Mouse (Mus musculus): Measurements from ENCODE around the gene Zfp219.

Zfp219 gene

DNA sequence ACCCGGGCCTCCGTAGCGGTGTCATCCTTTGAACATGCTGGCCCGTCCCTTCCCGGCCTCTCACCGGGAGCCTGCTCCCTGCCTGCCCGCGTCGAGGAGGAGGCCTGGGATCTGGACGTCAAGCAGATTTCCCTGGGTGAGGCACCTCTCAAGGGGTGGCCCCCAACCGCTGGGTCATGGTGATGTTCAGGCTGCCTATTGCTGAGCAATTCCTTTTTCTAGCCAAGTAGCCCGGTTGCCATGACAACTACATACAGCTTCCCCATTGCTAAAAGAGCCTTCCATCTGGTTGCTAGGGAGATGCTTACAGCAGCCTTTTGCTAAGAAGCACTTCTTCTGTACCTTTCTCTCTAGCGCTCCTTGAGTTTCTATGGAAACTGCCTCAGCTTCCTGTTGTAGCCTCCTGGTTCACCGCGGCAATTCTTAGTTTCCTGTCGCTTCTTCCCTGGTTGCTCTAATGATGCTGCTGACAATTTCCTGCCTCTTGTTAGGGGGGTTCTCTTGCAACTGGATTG lies 16.5 kb downstream of the Zfp219 start:
- peak; percentile 76 for DNase-seq (ENCODE audit: low read depth, low spot score)

DNA sequence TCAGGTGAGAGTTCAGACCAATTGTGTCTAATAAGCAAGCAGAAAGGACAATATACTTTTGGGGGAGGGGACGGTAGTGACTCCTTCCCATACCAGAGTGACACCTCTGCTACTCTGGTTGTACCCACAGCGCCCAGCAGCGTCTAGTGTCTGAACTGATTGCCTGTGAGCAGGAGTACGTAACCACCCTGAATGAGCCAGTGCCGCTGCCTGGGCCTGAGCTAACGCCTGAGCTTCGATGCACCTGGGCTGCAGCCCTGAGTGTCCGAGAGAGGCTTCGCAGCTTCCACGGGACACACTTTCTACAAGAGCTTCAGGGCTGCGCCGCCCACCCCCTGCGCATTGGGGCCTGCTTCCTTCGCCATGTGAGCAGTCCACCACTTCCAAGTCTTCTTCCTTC lies 23.1 kb downstream of the Zfp219 start:
- DNase-seq (ENCODE audit: low read depth, low spot score), result no peak

DNA sequence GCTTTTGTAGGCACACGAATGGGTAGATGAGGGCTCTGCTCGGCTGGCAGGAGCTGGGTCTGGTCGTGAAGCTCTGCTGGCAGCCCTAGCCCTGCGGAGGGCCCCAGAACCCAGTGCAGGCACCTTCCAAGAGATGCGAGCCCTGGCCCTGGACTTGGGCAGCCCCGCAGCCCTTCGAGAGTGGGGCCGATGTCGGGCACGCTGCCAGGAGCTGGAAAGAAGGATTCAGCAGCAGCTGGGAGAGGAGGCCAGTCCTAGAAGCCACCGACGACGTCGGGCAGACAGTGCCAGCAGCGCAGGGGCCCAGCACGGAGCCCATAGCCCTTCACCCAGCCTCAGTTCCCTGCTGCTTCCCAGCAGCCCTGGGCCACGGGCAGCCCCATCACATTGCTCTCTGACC lies 23.7 kb downstream of the Zfp219 start:
- no peak for DNase-seq (ENCODE audit: low read depth, low spot score)

DNA sequence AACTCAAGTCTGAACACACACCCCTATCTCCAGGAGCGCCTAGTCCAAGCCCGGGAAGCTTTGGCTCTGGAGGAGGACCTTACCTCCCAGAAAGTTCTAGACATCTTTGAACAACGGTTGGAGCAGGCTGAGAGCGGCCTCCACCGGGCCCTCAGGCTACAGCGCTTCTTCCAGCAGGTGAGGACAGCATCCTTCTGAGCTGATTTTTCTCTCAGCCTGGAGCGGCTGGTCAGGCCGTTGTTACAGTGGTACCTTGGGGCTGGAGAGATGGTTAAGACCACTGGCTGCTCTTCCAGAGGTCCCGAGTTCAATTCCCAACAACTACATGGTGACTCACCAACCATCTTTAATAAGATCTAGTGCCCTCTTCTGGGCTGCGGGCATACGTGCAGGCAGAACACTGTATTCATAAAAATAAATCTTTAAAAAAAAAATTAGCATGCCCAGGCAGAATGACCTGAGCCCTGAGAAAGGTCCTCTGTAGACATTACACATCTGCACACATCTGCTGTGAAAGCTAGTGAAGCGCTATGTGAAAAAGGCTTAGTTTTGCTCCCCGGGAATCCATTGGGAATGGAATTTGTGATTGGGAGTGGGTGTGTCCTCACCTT lies 24.2 kb downstream of the Zfp219 start:
- DNase-seq (ENCODE audit: low read depth, low spot score), result peak; percentile 37

DNA sequence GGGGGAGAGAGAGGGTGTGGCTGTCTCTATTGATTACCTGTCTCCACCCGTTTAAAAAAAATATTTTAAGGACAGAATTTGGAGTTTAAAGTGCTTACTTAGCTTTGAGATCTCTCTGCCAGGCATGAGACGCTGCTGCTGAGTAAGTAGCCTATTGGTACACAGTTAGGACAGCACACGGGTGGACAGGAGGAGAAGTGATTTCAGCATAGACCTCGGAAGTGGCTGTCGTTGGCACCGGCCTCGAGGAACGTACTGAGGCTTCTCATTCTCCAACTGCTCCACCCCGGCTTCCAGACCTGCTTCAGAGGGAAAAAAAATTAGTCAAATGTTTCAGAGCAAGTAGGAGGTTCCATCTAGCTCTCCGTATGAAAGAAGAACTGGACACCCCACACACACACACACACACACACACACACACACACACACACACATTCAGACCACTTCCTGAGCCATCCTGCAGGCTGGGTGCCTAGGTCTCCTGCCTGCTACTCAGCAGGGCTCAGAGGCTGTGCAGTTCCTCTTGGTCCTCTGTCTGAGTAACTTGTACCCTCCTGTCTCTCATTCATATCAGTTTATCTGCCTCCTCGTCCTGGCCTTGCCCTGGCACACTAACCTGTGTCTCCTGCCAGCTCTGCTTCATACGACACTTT lies 25.2 kb downstream of the Zfp219 start:
- DNase-seq (ENCODE audit: low read depth, low spot score), result no peak

DNA sequence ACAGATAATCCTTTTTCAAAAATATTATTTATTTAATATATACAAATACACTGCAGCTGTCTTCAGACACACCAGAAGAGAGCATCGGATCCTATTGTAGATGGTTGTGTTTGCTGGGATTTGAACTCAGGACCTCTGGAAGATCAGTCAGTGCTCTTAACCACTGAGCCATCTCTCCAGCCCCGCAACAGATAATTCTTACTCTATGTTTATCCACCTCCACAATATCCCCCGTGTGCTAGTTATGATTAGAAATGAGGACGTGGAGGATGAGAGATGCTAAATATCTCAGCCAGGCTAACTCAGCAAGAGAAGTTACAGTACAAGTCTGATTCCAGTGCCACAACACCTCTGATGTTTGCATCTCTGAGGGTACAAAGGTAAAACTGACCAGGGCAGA lies 26.1 kb downstream of the Zfp219 start:
- DNase-seq (ENCODE audit: low read depth, low spot score), result no peak

DNA sequence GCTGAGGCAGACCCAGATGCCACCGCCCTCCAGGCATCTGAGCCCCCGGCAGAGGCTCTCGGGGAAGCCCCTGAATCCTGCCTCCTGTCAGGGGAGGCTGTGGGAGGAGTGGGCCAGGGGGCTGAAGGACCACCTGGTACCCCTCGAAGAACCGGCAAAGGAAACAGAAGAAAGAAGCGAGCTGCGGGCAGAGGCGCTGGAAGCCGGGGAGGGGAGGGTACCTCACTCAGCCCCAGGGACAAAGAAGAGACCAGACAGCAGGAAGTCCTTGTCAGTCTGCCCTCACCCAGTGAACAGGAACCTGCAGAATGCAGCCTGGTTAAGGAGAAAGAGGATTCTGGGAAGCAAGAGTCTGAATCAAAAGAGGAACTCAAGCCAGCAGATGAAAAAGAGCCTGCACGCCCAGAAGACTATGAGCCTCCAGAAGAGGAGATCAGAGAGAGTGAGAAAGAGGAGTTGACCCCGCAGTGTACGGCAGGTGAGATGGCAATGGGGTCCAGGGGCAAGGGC lies 31.0 kb downstream of the Zfp219 start:
- DNase-seq (ENCODE audit: low read depth, low spot score), result no peak

DNA sequence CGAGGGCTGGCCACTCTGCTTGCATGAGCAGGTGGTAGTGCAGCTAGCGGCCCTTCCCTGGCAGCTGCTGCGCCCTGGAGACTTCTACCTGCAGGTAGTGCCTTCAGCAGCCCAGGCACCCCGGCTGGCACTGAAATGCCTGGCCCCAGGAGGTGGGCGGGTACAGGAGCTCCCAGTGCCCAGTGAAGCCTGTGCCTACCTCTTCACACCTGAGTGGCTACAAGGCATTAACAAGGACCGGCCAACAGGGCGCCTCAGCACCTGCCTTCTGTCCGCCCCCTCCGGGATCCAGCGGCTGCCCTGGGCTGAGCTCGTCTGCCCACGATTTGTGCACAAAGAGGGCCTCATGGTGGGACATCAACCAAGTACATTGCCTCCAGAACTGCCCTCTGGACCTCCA lies 31.8 kb downstream of the Zfp219 start:
- no peak for DNase-seq (ENCODE audit: low read depth, low spot score)

DNA sequence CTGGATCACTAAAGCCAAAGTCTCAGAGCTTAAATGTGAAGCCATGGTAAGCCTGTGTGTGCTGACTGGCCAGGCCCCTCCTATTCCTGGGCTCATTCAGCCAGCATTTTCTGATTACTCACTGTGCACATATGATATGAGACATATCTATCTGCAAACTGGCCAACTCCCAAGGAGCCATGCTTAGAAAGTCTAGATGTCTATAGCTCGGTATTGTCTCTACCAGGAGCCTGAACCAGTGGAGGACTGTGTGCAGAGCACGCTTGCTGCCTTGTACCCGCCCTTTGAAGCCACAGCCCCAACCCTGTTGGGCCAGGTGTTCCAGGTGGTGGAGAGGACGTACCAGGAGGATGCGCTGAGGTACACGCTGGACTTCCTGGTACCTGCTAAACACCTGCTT lies 33.4 kb downstream of the Zfp219 start:
- DNase-seq (ENCODE audit: low read depth, low spot score), result no peak

DNA sequence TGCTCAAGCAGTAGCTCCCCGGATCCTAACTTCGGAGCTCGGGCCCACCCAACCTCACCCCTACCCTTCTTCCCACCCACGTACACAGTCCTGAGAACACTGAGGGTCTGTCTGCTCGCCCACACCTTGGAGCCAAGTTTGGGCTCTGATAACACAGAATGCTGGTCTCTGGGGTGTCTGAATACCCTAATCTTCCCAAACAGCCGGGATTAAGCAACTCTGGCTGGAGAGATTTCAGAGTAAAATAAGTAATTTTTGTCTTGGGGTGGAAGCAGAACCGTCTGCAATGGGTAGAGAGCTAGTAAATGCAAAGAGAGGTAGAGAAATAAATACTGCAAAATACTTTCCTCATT lies 34.4 kb downstream of the Zfp219 start:
- DNase-seq (ENCODE audit: low read depth, low spot score), result no peak

DNA sequence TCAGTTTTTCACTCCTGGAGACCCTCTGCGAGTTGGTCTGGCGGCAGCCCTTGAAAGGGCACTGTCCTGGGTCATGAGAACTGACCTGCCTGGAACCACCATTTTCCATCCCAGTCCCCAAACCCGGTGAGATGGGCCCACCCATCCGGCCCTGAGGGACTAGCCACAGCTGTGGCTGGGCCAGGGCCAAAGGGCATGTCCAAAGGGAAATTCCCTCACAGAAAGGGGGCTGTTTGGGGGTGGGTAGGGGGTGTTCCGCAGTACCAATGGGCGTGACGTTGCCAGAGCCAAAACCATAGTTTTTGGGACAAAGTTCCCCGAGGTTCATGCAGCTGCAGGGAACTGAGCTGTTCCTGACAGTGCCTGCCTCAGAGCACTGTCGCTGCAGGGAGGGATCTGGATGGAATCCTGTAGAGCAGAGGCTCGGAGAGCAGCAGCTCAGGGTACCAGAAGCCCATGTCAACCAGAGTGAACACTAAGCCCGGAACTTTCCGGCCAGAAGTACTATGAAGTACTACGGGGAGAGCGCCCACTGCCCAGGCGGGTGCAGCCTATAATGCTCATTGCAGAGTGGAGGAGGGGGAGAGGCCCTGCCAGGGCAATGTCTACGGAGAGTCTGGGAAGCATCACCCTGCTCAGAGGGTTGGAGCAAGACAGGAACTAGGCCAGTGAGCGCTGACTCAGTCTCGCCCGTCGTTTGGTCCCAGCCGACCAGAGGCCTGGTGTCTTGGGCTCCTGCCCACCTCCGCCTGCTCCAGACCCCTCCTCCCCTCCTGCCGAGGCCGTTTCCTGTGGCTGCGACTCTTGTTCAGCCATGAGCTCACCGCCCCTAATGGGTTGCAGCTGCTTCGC lies 35.0 kb downstream of the Zfp219 start:
- peak; percentile 19 for DNase-seq (ENCODE audit: low read depth, low spot score)

DNA sequence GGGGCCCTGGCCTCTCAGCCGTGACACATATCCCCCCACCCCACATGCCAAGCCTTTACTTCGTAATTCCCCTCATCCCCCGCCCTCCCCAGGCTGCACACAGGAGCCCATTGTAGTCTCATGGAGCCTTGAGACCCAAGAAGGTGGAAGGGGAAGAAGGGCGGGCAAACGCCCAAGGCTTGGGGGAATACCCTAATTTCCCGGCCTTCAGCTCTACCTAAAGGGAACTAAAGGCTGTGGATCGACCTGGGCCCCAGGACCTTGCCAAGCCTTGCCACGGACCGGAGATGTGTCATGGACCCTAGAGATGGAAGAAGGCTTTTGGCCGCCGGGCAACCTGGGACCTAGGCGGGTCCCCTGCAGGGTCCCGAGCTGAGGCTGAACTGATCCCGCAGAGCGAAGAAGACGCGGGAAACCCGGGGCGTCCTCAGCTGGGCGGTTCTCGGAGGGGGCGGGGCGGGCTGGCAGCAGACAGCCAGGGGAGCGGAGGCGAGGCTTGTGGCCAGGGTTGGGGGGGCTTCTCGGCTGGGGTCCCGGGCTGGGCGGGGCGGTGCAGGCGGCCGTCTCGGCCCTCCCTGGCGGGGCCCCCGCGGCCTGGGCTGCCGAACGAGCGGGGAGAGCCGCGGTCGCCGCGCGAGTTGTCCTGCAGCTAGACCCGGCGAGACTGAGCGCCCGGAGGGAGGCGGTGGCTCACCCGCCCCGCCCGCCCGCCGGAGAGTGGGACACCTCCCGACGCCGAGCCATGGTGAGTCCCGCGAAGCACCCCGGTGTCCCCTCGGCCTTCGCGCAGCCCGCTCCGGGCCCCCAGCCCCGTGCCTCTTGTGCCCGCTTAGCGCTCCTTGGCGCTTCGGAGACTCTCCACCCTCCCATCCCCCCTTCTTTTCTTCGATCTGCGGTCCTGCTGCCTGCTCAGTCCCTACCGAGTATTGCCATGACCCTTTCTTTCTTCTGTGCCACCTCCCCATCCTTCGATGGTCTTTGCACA lies 36.0 kb downstream of the Zfp219 start, which contains the start of gene Arhgef40:
Gene Arhgef40, plus strand, starts transcription at position 473 of the 985 bp plus-strand sequence.
- peak; percentile 59 for DNase-seq (ENCODE audit: low read depth, low spot score)

DNA sequence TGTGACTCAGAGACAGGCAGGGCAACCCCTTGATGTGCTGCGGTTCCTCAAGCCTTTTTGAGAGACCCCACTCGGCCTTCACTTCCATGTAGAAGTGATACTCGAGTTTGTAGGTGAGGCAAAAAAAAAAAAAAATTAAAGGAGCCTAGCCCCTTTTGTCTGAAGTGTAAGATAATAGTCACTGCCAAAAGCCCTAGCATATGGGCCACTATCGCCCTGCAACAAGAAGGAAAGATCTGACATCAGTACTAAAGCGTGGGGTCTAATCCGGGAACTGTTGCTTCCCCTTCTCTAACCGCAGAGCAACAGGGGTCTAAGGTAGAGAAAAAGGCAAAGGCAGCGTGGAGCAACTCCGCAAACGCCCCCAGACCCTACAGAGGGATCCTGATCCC lies 36.7 kb downstream of the Zfp219 start:
- DNase-seq (ENCODE audit: low read depth, low spot score), result no peak

DNA sequence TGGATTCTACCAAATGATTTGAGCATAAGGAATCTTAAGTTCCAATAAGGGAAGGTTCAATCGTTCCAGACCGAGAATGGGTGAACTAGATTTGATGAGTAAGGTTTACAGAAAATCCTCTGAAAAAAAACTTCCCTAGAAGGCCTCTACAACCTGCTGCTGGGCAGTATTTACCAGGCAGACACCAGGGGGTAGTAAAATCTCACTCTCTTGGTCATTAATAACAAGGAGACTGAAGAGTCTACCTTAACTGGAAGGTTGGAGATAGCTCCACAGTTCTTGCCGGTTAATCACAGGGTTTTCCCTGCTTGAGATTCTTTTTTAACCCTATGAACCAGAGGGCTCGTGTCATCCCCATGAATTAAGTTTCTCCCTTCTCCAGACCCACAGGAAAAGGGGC lies 37.3 kb downstream of the Zfp219 start:
- no peak for DNase-seq (ENCODE audit: low read depth, low spot score)

DNA sequence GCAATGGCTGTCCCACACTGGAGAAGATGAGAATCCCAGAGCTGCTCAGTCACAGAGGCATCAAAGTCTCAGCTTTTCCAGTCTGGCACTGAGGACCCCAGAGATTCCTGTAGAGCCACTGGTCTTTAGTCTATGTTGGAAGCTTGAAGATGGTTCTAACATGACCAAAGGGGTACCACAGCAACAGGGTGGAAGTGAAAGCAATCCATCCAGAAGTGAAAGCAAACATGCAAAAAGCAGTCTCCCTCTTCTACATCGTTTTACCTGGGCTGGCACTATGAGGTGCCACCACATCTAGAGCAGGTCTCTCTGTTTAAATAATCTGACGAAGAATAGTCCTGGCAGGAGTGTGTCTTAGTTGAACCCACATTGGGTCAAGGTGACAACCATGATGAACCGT lies 41.3 kb downstream of the Zfp219 start:
- no peak for DNase-seq (ENCODE audit: low read depth, low spot score)

DNA sequence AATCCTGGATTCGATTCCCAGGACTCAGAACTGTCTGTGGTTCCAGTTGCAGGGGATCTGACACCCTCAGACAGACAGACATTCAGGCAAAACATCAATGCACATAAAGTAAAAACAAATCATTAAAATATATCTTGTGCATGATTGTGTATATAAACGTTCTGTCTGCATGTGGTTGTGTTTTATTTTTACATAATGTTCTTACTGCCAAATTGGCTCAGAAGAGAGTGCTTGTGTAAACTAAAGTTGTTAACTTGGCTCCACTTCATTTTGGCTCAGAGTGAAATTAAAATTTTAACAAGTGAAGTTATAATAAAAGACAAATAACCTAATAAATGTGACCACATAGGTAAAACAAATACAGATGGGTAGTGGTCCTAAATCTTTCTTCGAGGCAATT lies 53.1 kb downstream of the Zfp219 start:
- DNase-seq (ENCODE audit: low read depth, low spot score), result no peak

DNA sequence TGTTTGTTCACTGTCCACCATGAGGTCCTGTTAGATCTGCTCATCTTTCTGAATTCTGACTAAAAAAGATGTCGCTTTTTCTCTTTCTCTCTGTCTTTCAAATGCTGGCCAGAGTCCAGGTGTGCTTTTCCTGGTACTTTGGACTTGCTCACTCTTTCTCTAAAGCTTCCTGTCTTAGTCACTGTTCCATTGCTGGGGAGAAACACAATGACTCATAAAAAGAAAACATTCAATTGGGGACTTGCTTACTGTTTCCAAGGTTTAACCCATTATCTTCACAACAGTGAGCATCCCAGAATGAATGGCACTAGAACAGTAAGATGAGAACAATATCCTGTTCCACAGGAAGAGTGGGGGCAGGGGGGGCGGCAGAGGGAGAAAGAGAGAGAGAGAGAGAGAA lies 60.2 kb downstream of the Zfp219 start:
- DNase-seq (ENCODE audit: low read depth, low spot score), result no peak

All from CD4-positive, CD25-positive, alpha-beta regulatory T cell, adult 2 months (primary cell).